Mouse (Mus musculus): Measurements from ENCODE around the gene Gm28048. TPM values are rescaled to one million over a fixed set of nuclear protein-coding genes. Genes with fewer than 3 reads are reported as not detected.

Gene Gm28048
- polyA plus RNA-seq, 1 experiment: 4.4 TPM

- WGBS: over 99% methylated on average over 4 of the region's 4 CpGs
- Histone ChIP-seq H3K4me3 (replicated peaks; ENCODE audit: insufficient read depth, low read depth, low read length) (no peak overlapping the region), H3K4me1 (ENCODE audit: control insufficient read depth, insufficient read depth, low read length) (no peaks in the 10 kb centered on the region), H3K27me3 (ENCODE audit: control insufficient read depth, insufficient read depth, low read length) (no peaks in the 10 kb centered on the region), H3K27ac (ENCODE audit: insufficient read depth, low read length) (no peak overlapping the region)
- DNase-seq: no peak
- TF ChIP-seq POLR2A (IDR thresholded peaks at IDR 0.05; ENCODE audit: borderline replicate concordance, insufficient read depth, low read length): no peak
- TF ChIP-seq CTCF (IDR thresholded peaks at IDR 0.05; ENCODE audit: borderline replicate concordance, insufficient read depth, low read depth, low read length): no peak
These were observed 84.2 kb downstream of the Gm28048 start for GRCm38 (mm10) chr11:22897642-22898041.

GRCm38 (mm10) chr11:22897127-22897526, 84.8 kb downstream of the Gm28048 start:
- H3K27ac ChIP-seq (ENCODE audit: insufficient read depth, low read length): no peak overlapping the region
- TF ChIP-seq POLR2A (IDR thresholded peaks at IDR 0.05; ENCODE audit: borderline replicate concordance, insufficient read depth, low read length) (no peak), CTCF (IDR thresholded peaks at IDR 0.05; ENCODE audit: borderline replicate concordance, insufficient read depth, low read depth, low read length) (no peak)
- H3K4me3 ChIP-seq (replicated peaks; ENCODE audit: insufficient read depth, low read depth, low read length): no peak overlapping the region
- 95% methylated on average over 4 of the region's 4 CpGs for WGBS
- DNase-seq: no peak
- no peaks in the 10 kb centered on the region for H3K4me1 ChIP-seq (ENCODE audit: control insufficient read depth, insufficient read depth, low read length)
- H3K27me3 ChIP-seq (ENCODE audit: control insufficient read depth, insufficient read depth, low read length): no peaks in the 10 kb centered on the region; the same call in 1 of the 2 replicates

- Histone ChIP-seq H3K27me3 (ENCODE audit: control insufficient read depth, insufficient read depth, low read length) (no peaks in the 10 kb centered on the region; the same call in 1 of the 2 replicates), H3K27ac (ENCODE audit: insufficient read depth, low read length) (no peak overlapping the region), H3K4me1 (ENCODE audit: control insufficient read depth, insufficient read depth, low read length) (no peaks in the 10 kb centered on the region), H3K4me3 (replicated peaks; ENCODE audit: insufficient read depth, low read depth, low read length) (no peak overlapping the region)
- DNase-seq: no peak
- TF ChIP-seq CTCF (IDR thresholded peaks at IDR 0.05; ENCODE audit: borderline replicate concordance, insufficient read depth, low read depth, low read length) (no peak), POLR2A (IDR thresholded peaks at IDR 0.05; ENCODE audit: borderline replicate concordance, insufficient read depth, low read length) (no peak)
- WGBS: 83% methylated on average over 3 of the region's 3 CpGs
These were observed 88.8 kb downstream of the Gm28048 start for GRCm38 (mm10) chr11:22893075-22893474.

GRCm38 (mm10) chr11:22892466-22892865, 89.4 kb downstream of the Gm28048 start:
- no peak for TF ChIP-seq CTCF (IDR thresholded peaks at IDR 0.05; ENCODE audit: borderline replicate concordance, insufficient read depth, low read depth, low read length)
- no peak for TF ChIP-seq POLR2A (IDR thresholded peaks at IDR 0.05; ENCODE audit: borderline replicate concordance, insufficient read depth, low read length)
- no peak for DNase-seq
- H3K4me1 ChIP-seq (ENCODE audit: control insufficient read depth, insufficient read depth, low read length): no peaks in the 10 kb centered on the region
- H3K27me3 ChIP-seq (ENCODE audit: control insufficient read depth, insufficient read depth, low read length): no peaks in the 10 kb centered on the region; the same call in 1 of the 2 replicates
- no peak overlapping the region for H3K4me3 ChIP-seq (replicated peaks; ENCODE audit: insufficient read depth, low read depth, low read length)
- WGBS: 83% methylated on average over 6 of the region's 6 CpGs
- no peak overlapping the region for H3K27ac ChIP-seq (ENCODE audit: insufficient read depth, low read length)

- Histone ChIP-seq H3K27ac (ENCODE audit: insufficient read depth, low read length) (no peak overlapping the region), H3K27me3 (ENCODE audit: control insufficient read depth, insufficient read depth, low read length) (no peaks in the 10 kb centered on the region; the same call in 1 of the 2 replicates), H3K4me3 (replicated peaks; ENCODE audit: insufficient read depth, low read depth, low read length) (no peak overlapping the region), H3K4me1 (ENCODE audit: control insufficient read depth, insufficient read depth, low read length) (no peaks in the 10 kb centered on the region)
- TF ChIP-seq POLR2A (IDR thresholded peaks at IDR 0.05; ENCODE audit: borderline replicate concordance, insufficient read depth, low read length): no peak
- no peak for TF ChIP-seq CTCF (IDR thresholded peaks at IDR 0.05; ENCODE audit: borderline replicate concordance, insufficient read depth, low read depth, low read length)
- 91% methylated on average over 7 of the region's 7 CpGs for WGBS
- no peak for DNase-seq
These were observed 90.0 kb downstream of the Gm28048 start for GRCm38 (mm10) chr11:22891876-22892275.

- WGBS: 88% methylated on average over 9 of the region's 9 CpGs
- Histone ChIP-seq H3K4me3 (replicated peaks; ENCODE audit: insufficient read depth, low read depth, low read length) (no peak overlapping the region), H3K4me1 (ENCODE audit: control insufficient read depth, insufficient read depth, low read length) (no peaks in the 10 kb centered on the region), H3K27me3 (ENCODE audit: control insufficient read depth, insufficient read depth, low read length) (no peaks in the 10 kb centered on the region; the same call in 1 of the 2 replicates), H3K27ac (ENCODE audit: insufficient read depth, low read length) (no peak overlapping the region)
- no peak for DNase-seq
- no peak for TF ChIP-seq POLR2A (IDR thresholded peaks at IDR 0.05; ENCODE audit: borderline replicate concordance, insufficient read depth, low read length)
- no peak for TF ChIP-seq CTCF (IDR thresholded peaks at IDR 0.05; ENCODE audit: borderline replicate concordance, insufficient read depth, low read depth, low read length)
These were observed 90.6 kb downstream of the Gm28048 start for GRCm38 (mm10) chr11:22891242-22891641.

GRCm38 (mm10) chr11:22889224-22889623, 92.7 kb downstream of the Gm28048 start:
- Histone ChIP-seq H3K4me1 (ENCODE audit: control insufficient read depth, insufficient read depth, low read length) (no peaks in the 10 kb centered on the region), H3K27me3 (ENCODE audit: control insufficient read depth, insufficient read depth, low read length) (no peaks in the 10 kb centered on the region; the same call in none of the 2 replicates), H3K4me3 (replicated peaks; ENCODE audit: insufficient read depth, low read depth, low read length) (no peak overlapping the region), H3K27ac (ENCODE audit: insufficient read depth, low read length) (no peak overlapping the region)
- no peak for DNase-seq
- 98% methylated on average over 3 of the region's 3 CpGs for WGBS
- no peak for TF ChIP-seq POLR2A (IDR thresholded peaks at IDR 0.05; ENCODE audit: borderline replicate concordance, insufficient read depth, low read length)

- 92% methylated on average over 4 of the region's 4 CpGs for WGBS
- H3K4me1 ChIP-seq (ENCODE audit: control insufficient read depth, insufficient read depth, low read length): no peaks in the 10 kb centered on the region
- no peak for DNase-seq
- TF ChIP-seq CTCF (IDR thresholded peaks at IDR 0.05; ENCODE audit: borderline replicate concordance, insufficient read depth, low read depth, low read length) (no peak), POLR2A (IDR thresholded peaks at IDR 0.05; ENCODE audit: borderline replicate concordance, insufficient read depth, low read length) (no peak)
- H3K4me3 ChIP-seq (replicated peaks; ENCODE audit: insufficient read depth, low read depth, low read length): no peak overlapping the region
- no peaks in the 10 kb centered on the region; the same call in none of the 2 replicates for H3K27me3 ChIP-seq (ENCODE audit: control insufficient read depth, insufficient read depth, low read length)
- no peak overlapping the region for H3K27ac ChIP-seq (ENCODE audit: insufficient read depth, low read length)
These were observed 94.9 kb downstream of the Gm28048 start for GRCm38 (mm10) chr11:22886991-22887390.

Data from cerebellum, adult 2 months (tissue).